Mouse (Mus musculus) lung, embryonic 16.5 days (tissue): ENCODE results near the gene Neu3. TPM values are rescaled to one million over a fixed set of nuclear protein-coding genes. Genes with fewer than 3 reads are reported as not detected.

Experiments used
- ATAC-seq: fragments of 200-750 bp; cut with Nextera tagmentation; 2 replicates; pipeline ENCODE4 v1.8.0; 2017; ENCODE audit warnings: low read depth, mild to moderate bottlenecking, moderate library complexity
- H3K27ac ChIP-seq: fragments of 300-500 bp; sonication (generic); 2 replicates; pipeline ENCODE4 v1.5.1; 2014; ENCODE audit warnings: mild to moderate bottlenecking, control low read depth, low read length
- H3K27me3 ChIP-seq: fragments of 300-500 bp; sonication (generic); 2 replicates; pipeline ENCODE4 v1.6.1; 2014; ENCODE audit warnings: low read depth, low read length, mixed read lengths; ENCODE audit not compliant: control insufficient read depth, insufficient read depth
- H3K36me3 ChIP-seq: fragments of 300-500 bp; sonication (generic); 2 replicates; pipeline ENCODE4 v1.6.1; 2014; ENCODE audit warnings: low read length; ENCODE audit not compliant: control insufficient read depth, insufficient read depth
- H3K4me1 ChIP-seq: fragments of 300-500 bp; sonication (generic); replicated peaks from 2 replicates; pipeline ENCODE4 v1.6.1; 2014; ENCODE audit warnings: low read length, mixed read lengths; ENCODE audit not compliant: control insufficient read depth, insufficient read depth
- H3K4me2 ChIP-seq: fragments of 300-500 bp; sonication (generic); 2 replicates; pipeline ENCODE4 v1.6.1; 2014; ENCODE audit warnings: low read depth, low read length, control low read depth
- H3K4me3 ChIP-seq: fragments of 300-500 bp; sonication (generic); 2 replicates; pipeline ENCODE4 v1.5.1; 2014; ENCODE audit warnings: mild to moderate bottlenecking, low read length, control low read depth
- H3K9ac ChIP-seq: fragments of 300-500 bp; sonication (generic); 2 replicates; pipeline ENCODE4 v1.6.1; 2014; ENCODE audit warnings: low read length, control low read depth
- H3K9me3 ChIP-seq: fragments of 300-500 bp; sonication (generic); 2 replicates; pipeline ENCODE4 v1.6.1; 2016; ENCODE audit warnings: low read length; ENCODE audit not compliant: control insufficient read depth
- WGBS: fragments of 180-500 bp; shearing (Covaris S2); extraction: QIAGEN DNeasy Blood & Tissue Kit; methylation state at CpG from one replicate; pipeline ENCODE4 v1.1.7; 2014; 5-methylcytosine and 5-hydroxymethylcytosine counted together
- polyA plus RNA-seq: library from polyadenylated mRNA; unstranded; fragments of >200 nt; fragmentation: Nextera tagmentation; extraction: Ambion mirVana; gene quantifications from 2 replicates; pipeline ENCODE4 v1.2.1, GENCODE M21; 2015

Neu3 gene
- polyA plus RNA-seq, 1 experiment from 2014 or later, result 6.8 TPM

- Histone ChIP-seq H3K4me3 (no peak overlapping the region), H3K9me3 (no peaks in the 10 kb centered on the region), H3K36me3 (no peaks in the 10 kb centered on the region), H3K9ac (no peak overlapping the region), H3K4me1 (peaks cover 5% of the 10 kb centered on the region; the same call in 1 of the 2 replicates), H3K4me2 (no peak overlapping the region), H3K27ac (no peak overlapping the region), H3K27me3 (no peaks in the 10 kb centered on the region)
- WGBS, result 36% methylated on average over 5 of the region's 5 CpGs
- ATAC-seq, result peak; percentile 77
These were observed 39.7 kb downstream of the Neu3 start for GRCm38 (mm10) chr7:99788563-99788962.

- Histone ChIP-seq H3K9ac (no peak overlapping the region), H3K27me3 (no peaks in the 10 kb centered on the region), H3K9me3 (no peaks in the 10 kb centered on the region), H3K27ac (no peak overlapping the region), H3K4me3 (no peak overlapping the region), H3K4me1 (peaks cover 5% of the 10 kb centered on the region; the same call in 1 of the 2 replicates), H3K36me3 (no peaks in the 10 kb centered on the region), H3K4me2 (no peak overlapping the region)
- no peak for ATAC-seq
- WGBS, result 56% methylated on average over 2 of the region's 2 CpGs
These were observed 40.3 kb downstream of the Neu3 start for GRCm38 (mm10) chr7:99787935-99788334.

- Histone ChIP-seq H3K9ac (no peak overlapping the region), H3K4me2 (no peak overlapping the region), H3K4me3 (no peak overlapping the region), H3K27ac (no peak overlapping the region), H3K36me3 (no peaks in the 10 kb centered on the region), H3K9me3 (no peaks in the 10 kb centered on the region), H3K4me1 (peaks cover 5% of the 10 kb centered on the region; the same call in 1 of the 2 replicates), H3K27me3 (no peaks in the 10 kb centered on the region)
- WGBS, result 66% methylated on average over 3 of the region's 3 CpGs
- 0 out of 2 replicates have a peak, but pooled peaks have one; percentile 29 for ATAC-seq
These were observed 41.4 kb downstream of the Neu3 start for GRCm38 (mm10) chr7:99786774-99787173.

GRCm38 (mm10) chr7:99785553-99785952, 42.7 kb downstream of the Neu3 start:
- Histone ChIP-seq H3K4me1 (peaks cover 5% of the 10 kb centered on the region; the same call in 1 of the 2 replicates), H3K4me3 (no peak overlapping the region), H3K36me3 (no peaks in the 10 kb centered on the region), H3K27ac (no peak overlapping the region), H3K4me2 (no peak overlapping the region), H3K9me3 (no peaks in the 10 kb centered on the region), H3K27me3 (no peaks in the 10 kb centered on the region), H3K9ac (no peak overlapping the region)
- ATAC-seq, result no peak
- WGBS, result 75% methylated on average over 3 of the region's 3 CpGs

- no peak overlapping the region for H3K4me2 ChIP-seq
- peaks cover 5% of the 10 kb centered on the region; the same call in 1 of the 2 replicates for H3K4me1 ChIP-seq
- H3K4me3 ChIP-seq, result no peak overlapping the region
- no peak overlapping the region for H3K27ac ChIP-seq
- no peak overlapping the region for H3K9ac ChIP-seq
- H3K36me3 ChIP-seq, result no peaks in the 10 kb centered on the region
- H3K27me3 ChIP-seq, result no peaks in the 10 kb centered on the region
- WGBS, result 86% methylated on average over 7 of the region's 7 CpGs
- no peaks in the 10 kb centered on the region for H3K9me3 ChIP-seq
- ATAC-seq, result no peak
These were observed 44.8 kb downstream of the Neu3 start for GRCm38 (mm10) chr7:99783421-99783820.

GRCm38 (mm10) chr7:99781916-99782315, 46.3 kb downstream of the Neu3 start:
- Histone ChIP-seq H3K4me2 (no peak overlapping the region), H3K36me3 (no peaks in the 10 kb centered on the region), H3K9me3 (no peaks in the 10 kb centered on the region), H3K4me3 (no peak overlapping the region), H3K27me3 (no peaks in the 10 kb centered on the region), H3K9ac (no peak overlapping the region), H3K4me1 (no peaks in the 10 kb centered on the region), H3K27ac (no peak overlapping the region)
- ATAC-seq, result no peak
- 65% methylated on average over 2 of the region's 2 CpGs for WGBS

- H3K4me1 ChIP-seq, result no peaks in the 10 kb centered on the region
- H3K9me3 ChIP-seq, result no peaks in the 10 kb centered on the region
- no peak for ATAC-seq
- no peak overlapping the region for H3K27ac ChIP-seq
- no peak overlapping the region for H3K9ac ChIP-seq
- WGBS, result 57% methylated on average over 5 of the region's 5 CpGs
- H3K36me3 ChIP-seq, result no peaks in the 10 kb centered on the region
- H3K4me2 ChIP-seq, result no peak overlapping the region
- no peak overlapping the region for H3K4me3 ChIP-seq
- no peaks in the 10 kb centered on the region for H3K27me3 ChIP-seq
These were observed 46.8 kb downstream of the Neu3 start for GRCm38 (mm10) chr7:99781385-99781784.

GRCm38 (mm10) chr7:99763207-99763606, 65.0 kb downstream of the Neu3 start, which contains the start of gene Olfr521:
Gene Olfr521 (plus strand): TSS chr7:99763507.
- no peak within 1 kb of the TSS for H3K27ac ChIP-seq
- no peak within 1 kb of the TSS for H3K4me2 ChIP-seq
- WGBS, result 94% methylated on average over 2 of the region's 2 CpGs
- H3K4me3 ChIP-seq, result no peak within 1 kb of the TSS
- ATAC-seq, result no peak
- H3K4me1 ChIP-seq, result no peaks in the 10 kb centered on the region
- no peaks in the 10 kb centered on the region for H3K27me3 ChIP-seq
- H3K9me3 ChIP-seq, result peaks cover 17% of the 10 kb centered on the region
- H3K36me3 ChIP-seq, result no peaks in the 10 kb centered on the region
- H3K9ac ChIP-seq, result no peak within 1 kb of the TSS
